Mouse (Mus musculus) heart, adult 8-10 months (tissue): ENCODE results near the gene Gm20379. TPM values are rescaled to one million over a fixed set of nuclear protein-coding genes. Genes with fewer than 3 reads are reported as not detected.

Experiments
- DNase-seq: peaks from one replicate; pipeline ENCODE4 v3.0.0; 2022; ENCODE audit warnings: low spot score
- total RNA-seq, 4 experiments: library from RNA; stranded (reverse); gene quantifications; 2 replicates each; pipeline ENCODE4 v1.2.4; 2022

The Gm20379 gene
- total RNA-seq, 4 experiments from 2014 or later: not detected

DNA sequence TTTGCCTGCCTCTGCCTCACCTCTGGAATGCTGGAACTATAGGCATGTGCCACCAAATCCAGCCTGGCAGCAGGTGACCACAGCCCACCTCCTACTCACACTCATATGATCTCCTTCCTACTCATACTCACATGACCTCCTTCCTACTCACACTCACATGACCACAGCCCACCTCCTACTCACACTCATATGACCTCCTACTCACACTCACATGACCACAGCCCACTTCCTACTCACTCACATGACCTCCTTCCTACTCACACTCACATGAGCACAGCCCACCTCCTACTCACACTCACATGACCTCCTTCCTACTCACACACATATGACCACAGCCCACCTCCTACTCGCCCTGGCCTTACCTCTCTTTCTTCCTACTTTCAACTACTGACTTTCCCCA lies 31.1 kb downstream of the Gm20379 start:
- no peak for DNase-seq

GRCm38 (mm10) chr13:92337773-92338462 lies 32.1 kb downstream of the Gm20379 start:
- no peak for DNase-seq

DNA sequence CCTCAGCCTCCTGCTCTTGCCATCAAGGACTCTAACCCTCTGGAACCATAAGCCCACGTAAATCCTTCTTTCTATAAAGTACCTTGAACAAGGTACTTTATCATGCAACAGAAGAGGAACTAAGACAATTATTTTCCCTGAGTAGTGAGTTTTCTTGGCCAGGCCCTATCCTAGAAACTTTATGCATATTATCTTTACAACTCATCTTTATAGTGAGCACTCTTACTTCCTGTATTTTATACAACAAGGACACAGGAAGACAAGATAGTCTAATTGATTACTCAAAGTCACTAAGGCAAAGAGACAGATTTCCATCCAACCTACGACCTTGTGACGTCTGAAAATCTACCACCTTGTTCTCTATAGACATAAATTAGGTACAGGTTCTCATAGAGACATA lies 34.0 kb downstream of the Gm20379 start:
- DNase-seq: no peak

DNA sequence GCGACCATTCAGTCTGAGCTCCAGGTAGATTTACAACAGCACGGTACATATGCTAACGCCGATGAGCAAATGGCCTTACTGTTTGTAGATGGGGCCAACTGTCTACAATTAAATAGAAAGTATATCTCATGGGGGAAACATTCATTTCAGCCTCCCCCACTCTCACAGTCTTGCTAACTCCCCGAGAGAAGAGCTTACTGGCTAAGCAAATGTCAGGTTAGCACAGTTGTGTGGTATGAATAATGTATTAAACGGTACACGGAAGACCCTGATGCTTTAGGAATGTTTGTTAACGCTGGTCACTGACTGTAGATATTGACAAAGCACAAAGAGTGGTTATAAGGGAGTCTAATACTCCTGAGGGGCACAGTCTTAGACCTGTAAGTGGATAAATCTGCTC lies 38.3 kb downstream of the Gm20379 start:
- no peak for DNase-seq

DNA sequence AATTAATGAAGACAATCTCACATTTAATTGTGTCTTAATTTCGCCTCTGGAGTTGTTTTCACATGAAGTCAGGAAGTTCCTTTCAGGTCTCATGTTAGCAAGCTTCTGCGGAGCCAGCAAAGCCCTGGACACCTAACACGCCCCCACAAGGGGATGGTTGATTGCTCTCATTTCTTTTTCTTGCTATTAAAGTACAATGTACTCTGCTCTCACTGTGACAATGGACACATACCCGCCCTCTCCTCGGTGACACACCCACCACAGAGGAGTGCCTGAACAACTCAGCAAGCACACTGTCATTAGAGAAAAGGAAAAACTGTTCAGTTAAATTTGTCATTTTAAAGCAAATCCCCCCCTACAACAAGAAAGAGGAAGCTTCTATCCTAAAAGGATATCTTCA lies 40.6 kb downstream of the Gm20379 start:
- DNase-seq: no peak

GRCm38 (mm10) chr13:92351100-92351499 lies 45.3 kb downstream of the Gm20379 start:
- DNase-seq: no peak

DNA sequence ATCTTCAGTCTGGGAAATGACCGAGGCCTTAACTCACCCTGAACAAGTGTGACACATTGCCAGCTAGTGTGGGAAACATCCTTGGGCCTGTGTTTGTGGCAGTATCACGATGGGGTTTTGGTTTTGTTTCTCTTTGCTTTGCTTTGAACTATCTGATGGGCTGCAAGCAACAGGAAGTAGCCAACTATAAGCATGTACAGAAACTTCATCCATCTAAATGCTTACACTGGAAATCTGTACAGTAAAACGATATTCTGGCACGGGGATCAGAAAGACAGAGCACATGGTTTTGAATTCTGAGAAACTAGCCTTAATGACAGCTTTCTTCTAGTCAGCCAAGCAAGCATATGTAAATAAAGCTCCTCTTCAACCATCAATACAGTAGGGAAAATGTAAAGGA lies 48.2 kb downstream of the Gm20379 start:
- DNase-seq: no peak

DNA sequence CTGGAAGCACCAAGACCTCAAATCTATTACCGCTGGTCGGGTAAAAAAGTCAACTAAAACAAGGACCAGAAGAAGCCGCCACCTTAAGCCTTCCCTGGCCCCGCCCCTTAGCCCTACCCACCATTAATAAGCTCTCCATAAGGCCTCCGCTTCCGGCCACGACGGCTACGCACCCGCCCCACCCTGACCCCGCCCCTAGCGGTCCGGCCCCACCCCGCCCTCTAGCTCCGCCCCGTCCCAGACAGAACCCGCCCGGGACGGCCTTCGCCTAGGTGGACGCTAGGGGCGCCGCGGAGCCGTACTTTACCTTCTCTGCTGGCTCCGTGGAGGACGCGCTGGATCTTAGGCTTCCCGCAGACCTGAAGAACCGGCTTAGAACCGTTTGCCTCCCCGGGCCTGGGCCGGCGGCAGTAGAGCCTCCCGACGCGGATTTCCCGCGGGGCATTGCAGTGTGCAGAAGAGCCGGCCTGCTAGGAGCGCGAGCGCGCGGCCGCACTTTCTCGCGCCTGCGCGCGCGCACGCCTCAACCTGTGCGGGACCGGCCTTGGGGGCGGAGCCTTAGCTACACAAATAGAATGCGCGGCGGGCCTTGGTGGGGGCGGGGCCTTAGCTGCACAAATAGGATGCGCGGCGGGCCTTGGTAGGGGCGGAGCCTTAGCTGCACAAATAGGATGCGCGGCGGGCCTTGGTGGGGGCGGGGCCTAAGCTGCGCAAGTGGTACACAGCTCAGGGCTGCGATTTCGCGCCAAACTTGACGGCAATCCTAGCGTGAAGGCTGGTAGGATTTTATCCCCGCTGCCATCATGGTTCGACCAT lies 48.9 kb downstream of the Gm20379 start, which contains the start of the genes Dhfr and Msh3:
Dhfr (plus strand) TSS at position 271 of the 816 bp plus-strand sequence.
Msh3 (minus strand) TSS at position 548 of the 816 bp plus-strand sequence.
- peak; percentile 93 for DNase-seq

GRCm38 (mm10) chr13:92355272-92355643 lies 49.5 kb downstream of the Gm20379 start:
- peak; percentile 8 for DNase-seq

- no peak for DNase-seq
Measured at GRCm38 (mm10) chr13:92356376-92356775, 50.6 kb downstream of the Gm20379 start.

Other genes starting within 250 kb of the Gm20379 start
- gene Rasgrf2, start 174.3 kb upstream of the Gm20379 start, total RNA-seq: 10 to 100 TPM in 3 of 4 experiments, 1 to 10 TPM in 1; 8.8 to 15.9 (median 12.0) TPM
- gene Dhfr, start 48.7 kb downstream of the Gm20379 start, total RNA-seq: 1 to 10 TPM in 2 of 4 experiments, under 1 TPM in 2; 0.94 to 1.1 (median 0.99) TPM
- 10 to 100 TPM in 1 of 4 experiments, 1 to 10 TPM in 3; 6.7 to 10.6 (median 8.2) TPM for gene Msh3, start 49.0 kb downstream of the Gm20379 start, total RNA-seq
- not detected for gene Ankrd34b, start 119.9 kb downstream of the Gm20379 start, total RNA-seq
- 1 to 10 TPM; 2.1 to 2.5 (median 2.1) TPM for gene Fam151b, start 178.0 kb downstream of the Gm20379 start, total RNA-seq
- gene Zfyve16, start 224.9 kb downstream of the Gm20379 start, total RNA-seq: 10 to 100 TPM; 12.0 to 14.9 (median 12.5) TPM